Mouse (Mus musculus): ENCODE measurements around the gene Trip6. TPM values are rescaled to one million over a fixed set of nuclear protein-coding genes. Genes with fewer than 3 reads are reported as not detected.

Trip6 gene
- polyA plus RNA-seq, 1 experiment from 2014 or later: 50.1 TPM

DNA sequence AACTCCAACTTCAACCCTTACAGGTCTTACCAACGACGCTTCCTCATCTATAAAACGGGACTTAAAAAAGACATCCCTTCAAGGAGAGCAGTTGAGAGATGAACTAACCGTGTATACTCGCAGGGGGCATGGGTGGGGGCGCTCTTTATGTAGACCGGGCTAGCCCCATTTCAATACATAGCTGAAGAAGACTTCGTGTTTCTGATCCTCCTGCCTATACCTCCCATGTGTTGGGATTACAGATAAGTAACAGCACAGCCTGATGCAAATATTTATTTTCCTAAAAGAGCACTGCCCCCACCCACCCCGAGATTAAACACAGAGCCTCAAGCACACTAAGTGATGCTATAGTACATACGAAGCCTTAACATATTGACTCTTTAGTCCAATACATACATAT, 20.1 kb upstream of the Trip6 start:
- WGBS: 40% methylated on average over 10 of the region's 10 CpGs
- 0 out of 2 replicates have a peak, but pooled peaks cover 2% of the 10 kb centered on the region for H3K4me1 ChIP-seq (ENCODE audit: insufficient read depth, low read depth, low read length)
- H3K4me3 ChIP-seq (ENCODE audit: low read depth, low read length): 0 out of 2 replicates have a peak overlapping the region, but pooled peaks have one; percentile 53
- no peak for ATAC-seq
- H3K27ac ChIP-seq (ENCODE audit: low read length): peak overlapping the region; percentile 5; the same call in 1 of the 2 replicates
- TF ChIP-seq EP300 (IDR thresholded peaks at IDR 0.05) (no peak), CTCF (IDR thresholded peaks at IDR 0.05) (no peak)
- no peak for DNase-seq (ENCODE audit: low spot score)
- no peaks in the 10 kb centered on the region for H3K27me3 ChIP-seq (replicated peaks; ENCODE audit: insufficient read depth, low read length)
- no peaks in the 10 kb centered on the region for H3K36me3 ChIP-seq (ENCODE audit: insufficient read depth, low read length)
- H3K9me3 ChIP-seq (ENCODE audit: low read length): no peaks in the 10 kb centered on the region
- peak overlapping the region; percentile 80; the same call in 1 of the 2 replicates for H3K4me2 ChIP-seq (replicated peaks; ENCODE audit: low read depth, low read length)
- no peak overlapping the region for H3K9ac ChIP-seq (replicated peaks; ENCODE audit: low read depth)

DNA sequence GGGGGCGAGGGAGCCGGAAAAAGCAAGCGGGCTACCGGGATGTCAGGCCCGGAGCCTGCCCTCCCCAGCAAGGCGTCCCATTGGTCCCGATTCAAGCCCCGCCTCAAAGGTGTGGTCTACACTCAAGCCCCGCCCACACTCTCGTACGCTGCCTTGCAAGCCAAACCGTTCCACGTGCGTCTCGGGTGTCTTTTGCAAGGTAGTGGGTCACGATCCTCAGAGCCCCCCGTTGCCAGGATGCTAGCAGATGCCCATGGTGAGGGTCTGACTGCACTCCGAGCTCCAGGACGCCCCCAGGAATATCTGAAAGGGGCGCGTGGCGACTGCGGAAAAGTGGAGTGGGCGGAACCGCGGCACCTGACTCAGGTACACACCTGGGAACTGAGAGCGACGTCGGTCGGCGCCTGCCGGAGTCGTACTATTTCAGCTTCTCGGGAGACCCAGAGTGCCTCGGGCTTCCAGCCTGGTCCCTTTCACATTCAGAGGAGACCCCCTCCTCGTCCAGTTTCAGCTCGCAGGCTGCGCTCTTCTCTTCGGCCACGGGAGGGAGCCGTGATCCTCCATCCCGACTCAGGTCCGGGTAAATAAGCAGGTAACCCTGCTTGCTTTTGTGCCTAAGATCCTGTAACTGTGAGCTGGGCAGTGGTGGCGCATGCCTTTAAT, 19.4 kb upstream of the Trip6 start, which contains the start of gene Slc12a9:
Slc12a9 (minus strand) TSS at position 86 of the 663 bp plus-strand sequence.
- peak within 1 kb of the TSS; percentile 53 for H3K4me3 ChIP-seq (ENCODE audit: low read depth, low read length)
- WGBS: under 1% methylated on average over 44 of the region's 44 CpGs
- TF ChIP-seq CTCF (IDR thresholded peaks at IDR 0.05) (peak; percentile 87), EP300 (IDR thresholded peaks at IDR 0.05) (no peak)
- no peaks in the 10 kb centered on the region for H3K9me3 ChIP-seq (ENCODE audit: low read length)
- H3K9ac ChIP-seq (replicated peaks; ENCODE audit: low read depth): peak within 1 kb of the TSS; percentile 65
- H3K36me3 ChIP-seq (ENCODE audit: insufficient read depth, low read length): no peaks in the 10 kb centered on the region
- peak within 1 kb of the TSS; percentile 40; the same call in 1 of the 2 replicates for H3K27ac ChIP-seq (ENCODE audit: low read length)
- DNase-seq (ENCODE audit: low spot score) (peak; percentile 97), ATAC-seq (peak; percentile 94)
- H3K27me3 ChIP-seq (replicated peaks; ENCODE audit: insufficient read depth, low read length): no peaks in the 10 kb centered on the region
- peak within 1 kb of the TSS; percentile 80 for H3K4me2 ChIP-seq (replicated peaks; ENCODE audit: low read depth, low read length)
- H3K4me1 ChIP-seq (ENCODE audit: insufficient read depth, low read depth, low read length): 0 out of 2 replicates have a peak, but pooled peaks cover 2% of the 10 kb centered on the region

DNA sequence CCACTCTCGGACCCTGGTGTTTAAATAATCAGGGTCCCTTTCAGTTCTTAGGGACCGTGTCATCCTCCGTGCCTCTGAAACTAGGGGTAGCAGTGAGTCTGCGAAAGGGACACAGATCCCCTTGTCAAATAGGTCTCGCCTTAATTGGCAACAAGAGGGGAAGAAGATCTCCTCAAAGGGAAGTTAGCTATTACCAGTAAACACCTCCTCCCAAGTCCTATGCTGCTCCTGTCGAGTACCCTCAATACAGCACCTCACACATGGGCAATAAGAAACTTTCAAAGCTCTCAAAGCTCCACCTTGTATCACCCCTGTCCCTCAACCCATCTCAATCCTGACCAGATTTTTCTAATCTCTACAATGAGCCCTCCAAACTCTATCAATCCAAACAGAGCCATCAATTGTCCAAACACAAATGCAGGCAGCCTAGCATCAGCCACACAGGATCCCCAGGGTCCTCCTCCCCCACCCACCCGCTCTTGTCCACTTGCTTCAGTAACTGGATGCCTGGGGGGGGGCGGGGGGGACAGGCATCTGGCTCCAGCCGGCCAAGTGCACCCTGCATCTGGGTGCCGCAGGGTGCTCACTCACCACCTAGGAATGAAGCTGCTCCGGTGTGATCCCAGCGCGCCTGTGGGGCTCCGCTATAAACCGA, 18.8 kb upstream of the Trip6 start:
- DNase-seq (ENCODE audit: low spot score) (no peak), ATAC-seq (no peak)
- WGBS: 19% methylated on average over 14 of the region's 15 CpGs
- H3K9me3 ChIP-seq (ENCODE audit: low read length): no peaks in the 10 kb centered on the region
- 0 out of 2 replicates have a peak overlapping the region, but pooled peaks have one; percentile 40 for H3K27ac ChIP-seq (ENCODE audit: low read length)
- no peaks in the 10 kb centered on the region for H3K27me3 ChIP-seq (replicated peaks; ENCODE audit: insufficient read depth, low read length)
- H3K4me1 ChIP-seq (ENCODE audit: insufficient read depth, low read depth, low read length): 0 out of 2 replicates have a peak, but pooled peaks cover 2% of the 10 kb centered on the region
- TF ChIP-seq EP300 (IDR thresholded peaks at IDR 0.05) (no peak), CTCF (IDR thresholded peaks at IDR 0.05) (no peak)
- peak overlapping the region; percentile 80 for H3K4me2 ChIP-seq (replicated peaks; ENCODE audit: low read depth, low read length)
- peak overlapping the region; percentile 65 for H3K9ac ChIP-seq (replicated peaks; ENCODE audit: low read depth)
- H3K4me3 ChIP-seq (ENCODE audit: low read depth, low read length): peak overlapping the region; percentile 53
- no peaks in the 10 kb centered on the region for H3K36me3 ChIP-seq (ENCODE audit: insufficient read depth, low read length)

DNA sequence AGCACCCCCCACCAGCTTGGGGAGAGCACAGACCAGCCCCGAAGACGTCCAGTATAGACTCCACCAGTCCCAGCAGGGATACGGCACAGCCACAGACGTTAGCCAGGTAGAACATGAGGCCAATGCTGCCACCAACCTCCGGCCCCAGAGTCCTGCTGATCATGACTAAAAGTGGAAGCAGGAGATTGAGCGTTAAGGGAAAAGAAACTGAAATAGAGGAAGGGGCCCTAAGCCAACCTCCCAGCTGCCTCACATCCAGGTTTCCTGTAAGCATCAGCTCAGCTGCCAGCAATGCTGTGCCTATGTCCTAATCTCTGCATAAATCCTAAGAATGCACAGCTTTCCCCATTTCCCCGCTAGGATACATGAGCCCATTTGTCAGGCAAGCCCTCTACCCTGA, 16.7 kb upstream of the Trip6 start:
- H3K9me3 ChIP-seq (ENCODE audit: low read length): no peaks in the 10 kb centered on the region
- no peaks in the 10 kb centered on the region for H3K27me3 ChIP-seq (replicated peaks; ENCODE audit: insufficient read depth, low read length)
- ATAC-seq (no peak), DNase-seq (ENCODE audit: low spot score) (no peak)
- no peak overlapping the region for H3K27ac ChIP-seq (ENCODE audit: low read length)
- H3K36me3 ChIP-seq (ENCODE audit: insufficient read depth, low read length): no peaks in the 10 kb centered on the region
- H3K9ac ChIP-seq (replicated peaks; ENCODE audit: low read depth): no peak overlapping the region
- no peak overlapping the region for H3K4me2 ChIP-seq (replicated peaks; ENCODE audit: low read depth, low read length)
- H3K4me1 ChIP-seq (ENCODE audit: insufficient read depth, low read depth, low read length): 0 out of 2 replicates have a peak, but pooled peaks cover 2% of the 10 kb centered on the region
- no peak overlapping the region for H3K4me3 ChIP-seq (ENCODE audit: low read depth, low read length)
- WGBS: 83% methylated on average over 7 of the region's 7 CpGs
- TF ChIP-seq EP300 (IDR thresholded peaks at IDR 0.05) (no peak), CTCF (IDR thresholded peaks at IDR 0.05) (no peak)

DNA sequence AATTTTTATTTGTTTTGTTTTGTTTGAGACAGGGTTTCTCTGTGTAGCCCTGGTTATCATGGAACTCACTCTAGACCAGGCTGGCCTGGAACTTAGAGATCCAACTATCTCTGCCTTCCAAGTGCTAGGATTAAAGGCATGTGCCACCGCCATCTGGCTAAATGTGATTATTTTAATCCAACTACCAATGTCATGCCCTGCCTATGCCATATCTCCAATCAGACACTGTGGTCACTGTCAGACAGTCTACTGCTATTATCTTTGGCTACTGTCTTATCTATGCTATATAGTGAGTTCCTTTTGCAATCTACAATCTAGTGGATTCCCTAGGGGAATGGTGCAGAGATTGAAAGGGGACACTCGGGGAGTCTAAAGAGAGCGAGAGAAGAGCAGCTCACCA, 6.8 kb upstream of the Trip6 start:
- Histone ChIP-seq H3K27me3 (replicated peaks; ENCODE audit: insufficient read depth, low read length) (no peaks in the 10 kb centered on the region), H3K9me3 (ENCODE audit: low read length) (no peaks in the 10 kb centered on the region), H3K27ac (ENCODE audit: low read length) (no peak overlapping the region), H3K9ac (replicated peaks; ENCODE audit: low read depth) (no peak overlapping the region), H3K4me3 (ENCODE audit: low read depth, low read length) (no peak overlapping the region), H3K36me3 (ENCODE audit: insufficient read depth, low read length) (peaks cover 6% of the 10 kb centered on the region; the same call in 1 of the 2 replicates), H3K4me2 (replicated peaks; ENCODE audit: low read depth, low read length) (no peak overlapping the region), H3K4me1 (ENCODE audit: insufficient read depth, low read depth, low read length) (no peaks in the 10 kb centered on the region)
- no peak for DNase-seq (ENCODE audit: low spot score)
- no peak for TF ChIP-seq EP300 (IDR thresholded peaks at IDR 0.05)
- no peak for TF ChIP-seq CTCF (IDR thresholded peaks at IDR 0.05)
- WGBS: 93% methylated on average over 3 of the region's 3 CpGs
- ATAC-seq: no peak

DNA sequence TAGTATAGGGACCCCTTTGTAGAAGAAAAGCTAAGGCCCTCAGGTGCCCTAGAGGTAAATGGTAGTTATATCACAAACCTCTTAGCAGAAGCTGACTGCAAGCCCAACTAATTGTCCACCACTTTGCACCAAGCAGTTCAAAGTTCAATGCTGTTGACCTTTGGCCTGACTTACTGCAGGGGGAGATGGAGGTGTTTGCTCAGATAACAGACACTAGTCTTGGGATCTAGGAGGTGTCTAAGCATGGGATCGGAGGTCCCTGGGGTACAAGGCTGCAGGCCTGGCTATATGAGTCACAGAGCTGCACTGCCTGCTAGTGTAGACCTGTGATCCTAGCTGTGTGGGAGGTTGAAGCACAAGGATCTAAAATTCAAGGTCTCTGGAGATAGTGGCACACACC, 4.4 kb upstream of the Trip6 start:
- Histone ChIP-seq H3K27ac (ENCODE audit: low read length) (no peak overlapping the region), H3K4me3 (ENCODE audit: low read depth, low read length) (no peak overlapping the region), H3K4me2 (replicated peaks; ENCODE audit: low read depth, low read length) (no peak overlapping the region), H3K9ac (replicated peaks; ENCODE audit: low read depth) (no peak overlapping the region), H3K4me1 (ENCODE audit: insufficient read depth, low read depth, low read length) (peaks cover 10% of the 10 kb centered on the region), H3K27me3 (replicated peaks; ENCODE audit: insufficient read depth, low read length) (no peaks in the 10 kb centered on the region), H3K36me3 (ENCODE audit: insufficient read depth, low read length) (peaks cover 6% of the 10 kb centered on the region; the same call in 1 of the 2 replicates), H3K9me3 (ENCODE audit: low read length) (no peaks in the 10 kb centered on the region)
- ATAC-seq (no peak), DNase-seq (ENCODE audit: low spot score) (no peak)
- TF ChIP-seq EP300 (IDR thresholded peaks at IDR 0.05): no peak
- no peak for TF ChIP-seq CTCF (IDR thresholded peaks at IDR 0.05)
- WGBS: 70% methylated on average over 1 of the region's 1 CpGs

All from lung, postnatal 0 days (tissue).